Mouse (Mus musculus) neural tube, embryonic 10.5 days (tissue): ENCODE data around the gene Cdc40.

ENCODE experiments used
- DNase-seq: peaks from one replicate; pipeline ENCODE4 v3.0.0-alpha.2; 2017; ENCODE audit warnings: low spot score; ENCODE audit errors: extremely low spot score

Gene Cdc40

DNA sequence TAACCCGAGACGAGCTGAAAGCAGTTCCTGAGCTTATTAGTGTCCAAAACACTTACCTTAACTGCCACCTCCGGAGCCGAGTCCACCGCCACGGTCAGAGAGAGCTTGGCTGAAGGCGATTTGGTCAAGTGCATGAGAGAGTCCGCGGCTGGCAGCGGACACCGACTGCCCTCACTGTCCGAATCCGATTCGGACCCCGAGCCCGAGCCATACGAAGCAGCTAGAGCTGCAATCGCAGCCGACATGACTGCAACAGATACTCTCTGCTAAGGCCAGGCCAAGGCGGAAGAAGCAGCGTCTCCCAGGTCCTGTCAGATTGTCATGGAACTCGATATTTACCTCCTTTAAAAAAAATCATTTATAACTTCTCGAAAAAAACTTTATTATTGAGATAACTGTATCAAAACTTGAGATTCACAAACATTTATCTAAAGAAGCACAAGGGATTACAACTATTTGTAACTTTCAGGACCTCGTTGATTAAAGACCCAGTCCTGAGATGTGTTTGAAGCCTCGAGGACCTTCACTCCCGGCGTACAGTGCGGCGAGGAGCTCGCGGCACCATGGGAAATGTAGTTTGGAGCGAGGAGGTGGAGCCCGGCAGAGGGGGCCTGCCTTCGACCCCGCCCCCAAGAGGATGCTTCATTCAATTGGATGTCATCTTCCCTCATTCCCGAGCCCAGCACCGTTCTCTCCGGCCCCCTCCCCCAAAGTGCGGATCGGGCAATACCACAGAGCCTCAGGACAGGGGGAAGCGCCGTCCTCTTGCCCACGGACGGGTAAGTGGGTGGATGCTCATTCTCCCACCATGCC is at the start of gene Cdc40, which contains the start of gene Wasf1:
Gene Cdc40, minus strand, starts transcription at position 481 of the 813 bp plus-strand sequence.
Gene Wasf1, plus strand, starts transcription at position 645 of the 813 bp plus-strand sequence.
- DNase-seq, result peak; percentile 96

DNA sequence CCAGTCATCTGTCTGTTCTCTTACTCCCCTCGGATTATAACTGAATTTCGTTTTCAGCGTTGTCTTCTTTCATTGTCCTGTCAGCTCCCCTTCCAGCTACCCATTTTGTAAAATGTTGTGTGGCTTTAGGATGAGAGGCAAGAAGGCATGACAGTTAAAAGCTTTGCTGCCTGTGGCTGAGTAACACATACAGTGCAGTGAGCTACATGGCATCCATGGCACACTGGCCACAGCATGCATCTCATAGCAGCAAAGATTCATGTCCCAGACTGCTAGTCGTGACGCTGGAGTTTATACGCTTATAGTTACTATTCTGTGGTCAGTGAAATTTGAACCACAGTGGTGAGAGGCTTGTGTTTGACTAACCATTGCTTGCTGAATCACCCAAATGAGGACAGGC is 36.4 kb upstream of the Cdc40 start:
- no peak for DNase-seq

DNA sequence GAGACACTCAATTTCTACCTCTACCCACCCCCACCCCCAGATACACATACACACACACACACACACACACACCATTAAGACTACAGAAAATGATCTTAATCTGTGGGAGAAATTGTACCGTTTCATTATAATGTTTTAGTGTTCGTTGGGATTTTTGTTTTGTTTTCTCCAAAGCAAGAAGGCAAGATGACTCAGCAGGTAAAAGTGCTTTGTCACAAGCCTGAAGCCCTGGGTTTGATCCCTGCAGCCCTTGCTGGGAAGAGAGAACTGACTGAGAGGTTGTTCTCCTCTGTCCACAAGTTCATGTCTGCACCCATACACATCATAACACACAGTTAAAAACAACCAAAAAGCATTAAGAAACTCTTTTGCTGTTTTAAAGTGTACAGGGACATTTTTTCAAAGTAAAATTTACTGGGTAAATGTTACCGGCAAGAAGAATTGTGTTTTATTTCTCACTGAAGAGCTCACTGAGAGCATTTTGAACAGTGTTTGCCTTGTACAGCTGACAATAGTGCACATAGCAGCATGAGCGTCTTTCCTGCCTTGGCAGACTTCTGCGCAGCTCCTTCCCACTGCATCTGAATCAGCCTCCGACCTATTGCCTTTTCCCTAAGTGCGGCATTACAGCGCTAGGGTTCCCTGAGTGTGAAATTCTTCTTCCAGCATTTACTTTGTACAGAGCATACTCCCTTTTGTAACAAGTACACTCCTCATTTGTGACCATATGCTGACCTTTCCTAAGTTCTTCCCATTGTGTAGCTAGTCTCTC is 35.7 kb upstream of the Cdc40 start:
- no peak for DNase-seq

DNA sequence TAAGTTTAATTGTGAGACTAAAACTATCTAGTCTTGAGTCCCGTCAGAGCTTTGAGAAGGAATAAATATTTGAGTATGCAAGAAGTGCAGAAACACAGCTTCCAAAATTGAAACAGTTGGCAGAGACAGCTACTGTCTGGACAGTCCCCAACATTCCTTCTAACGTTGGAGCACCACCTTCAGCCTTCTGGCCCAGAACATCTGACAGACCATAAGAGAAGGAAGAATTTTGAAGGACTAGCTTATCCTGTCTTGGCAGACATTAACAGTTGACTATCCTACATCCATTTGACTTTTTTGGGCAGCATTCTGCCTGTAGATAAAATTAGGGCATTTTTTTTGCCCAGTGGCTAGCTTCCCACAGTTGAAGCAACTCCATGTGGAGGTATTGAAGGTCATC is 32.1 kb upstream of the Cdc40 start:
- no peak for DNase-seq

DNA sequence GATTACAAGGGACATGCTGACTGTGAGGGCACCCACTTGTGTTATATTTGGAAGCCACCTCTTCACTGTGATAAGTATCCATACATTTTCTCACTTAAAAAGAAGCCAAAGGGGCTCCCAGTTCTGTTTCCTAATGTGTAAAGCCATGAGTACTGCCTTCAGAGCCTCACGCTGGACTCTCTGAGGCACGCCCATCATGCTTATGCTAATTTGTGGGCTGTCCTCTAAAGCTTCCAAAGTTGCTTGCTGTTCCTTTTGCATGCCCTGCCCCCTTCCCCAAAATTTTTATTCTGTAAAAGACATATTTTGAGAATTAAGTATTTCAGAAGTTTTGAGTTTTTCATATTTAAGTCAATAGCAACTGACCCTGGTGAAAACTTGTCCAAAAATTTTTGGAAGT is 27.7 kb upstream of the Cdc40 start:
- no peak for DNase-seq

DNA sequence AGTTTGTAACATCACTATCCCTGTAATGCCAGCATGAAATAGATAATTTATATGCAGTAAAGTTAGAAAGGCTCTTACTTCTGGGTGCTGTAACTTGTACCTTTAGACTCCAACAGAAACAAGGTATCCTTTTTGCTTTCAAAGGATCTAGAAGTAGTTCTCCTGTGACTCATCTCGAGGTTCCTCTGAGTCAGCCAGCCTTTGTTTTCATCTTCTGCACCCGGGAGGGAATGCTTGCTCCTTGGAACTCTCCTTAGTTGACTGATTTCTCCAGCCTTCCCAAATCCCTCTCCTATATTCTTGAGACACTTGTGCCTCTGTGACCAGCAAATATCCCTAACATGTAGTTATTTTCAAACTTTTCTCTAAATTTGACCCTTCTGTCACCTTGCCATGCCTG is 25.5 kb upstream of the Cdc40 start:
- no peak for DNase-seq

DNA sequence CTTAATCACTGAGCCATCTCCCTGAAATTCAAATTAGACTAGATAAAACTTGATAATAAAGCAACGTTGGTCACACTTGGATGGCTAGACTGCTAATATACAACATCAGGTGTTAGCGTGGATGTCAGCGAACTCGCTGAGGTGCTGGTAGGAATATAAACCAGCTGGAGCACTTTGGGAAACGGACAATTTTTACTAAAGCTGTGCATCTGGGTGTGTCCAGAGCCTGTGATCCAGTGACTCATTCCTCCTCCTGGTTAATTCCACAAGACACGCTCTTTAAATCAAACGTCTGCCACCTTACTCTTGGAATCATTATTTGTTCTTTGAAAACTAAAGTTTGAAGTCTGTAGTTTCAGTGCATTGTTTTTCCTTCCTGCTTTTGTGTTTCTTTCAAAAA is 23.7 kb upstream of the Cdc40 start:
- DNase-seq, result no peak

DNA sequence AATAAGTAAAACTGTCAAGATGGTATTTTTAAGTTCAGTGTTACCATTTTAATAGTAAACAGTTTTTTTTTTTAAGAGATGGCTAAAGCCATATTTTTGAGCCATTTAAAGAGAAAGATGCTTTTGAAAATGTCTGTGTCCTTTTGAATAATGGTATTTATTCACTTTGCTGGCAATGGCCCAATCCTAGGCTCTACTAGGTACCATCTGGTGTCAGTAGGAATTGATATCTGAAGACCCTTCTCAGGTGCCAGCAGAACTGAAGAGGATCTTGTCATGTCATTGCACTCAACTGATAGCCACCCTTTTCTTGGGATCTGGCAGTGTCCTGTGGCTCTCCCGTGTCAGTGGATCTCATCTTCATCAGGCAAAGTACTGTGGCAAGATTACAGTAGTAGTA is 23.0 kb upstream of the Cdc40 start:
- DNase-seq, result no peak

DNA sequence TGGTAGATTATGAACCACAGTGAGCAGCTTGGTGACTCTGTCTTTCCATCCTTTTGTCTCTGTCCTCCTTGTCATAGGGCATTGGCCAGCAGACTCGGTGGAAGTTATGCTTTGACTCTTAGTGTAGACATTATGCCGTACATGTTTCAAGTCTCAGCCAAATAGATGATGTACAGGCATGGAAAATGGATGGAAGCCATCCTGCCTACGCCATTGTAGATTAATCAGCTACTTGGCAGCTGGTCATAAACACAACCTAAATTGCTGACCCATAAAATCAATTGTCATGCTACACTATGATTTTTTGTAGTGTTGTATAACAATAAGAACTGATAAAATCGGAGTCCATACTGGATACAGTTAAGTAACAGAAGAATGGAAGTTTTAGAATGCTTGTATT is 18.7 kb upstream of the Cdc40 start:
- no peak for DNase-seq

DNA sequence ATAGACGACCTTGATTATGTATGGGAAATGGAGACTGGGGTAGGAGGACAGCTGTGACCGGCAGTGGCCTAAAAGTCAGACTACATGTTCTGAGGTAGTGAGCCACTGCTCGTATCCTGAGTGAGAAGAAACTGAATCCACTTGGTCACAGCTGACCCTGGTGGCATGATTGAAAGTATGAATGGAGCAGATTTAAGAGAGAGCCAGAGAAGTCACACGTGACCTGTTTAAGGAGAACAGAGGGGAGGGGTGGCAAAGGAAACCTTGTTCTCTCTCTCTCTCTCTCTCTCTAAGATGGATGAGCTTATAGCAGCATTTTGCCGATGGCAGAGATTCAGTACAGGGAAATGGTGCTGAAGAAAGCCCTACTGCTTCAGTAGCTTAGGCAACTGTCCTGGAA is 13.5 kb upstream of the Cdc40 start:
- DNase-seq, result no peak

DNA sequence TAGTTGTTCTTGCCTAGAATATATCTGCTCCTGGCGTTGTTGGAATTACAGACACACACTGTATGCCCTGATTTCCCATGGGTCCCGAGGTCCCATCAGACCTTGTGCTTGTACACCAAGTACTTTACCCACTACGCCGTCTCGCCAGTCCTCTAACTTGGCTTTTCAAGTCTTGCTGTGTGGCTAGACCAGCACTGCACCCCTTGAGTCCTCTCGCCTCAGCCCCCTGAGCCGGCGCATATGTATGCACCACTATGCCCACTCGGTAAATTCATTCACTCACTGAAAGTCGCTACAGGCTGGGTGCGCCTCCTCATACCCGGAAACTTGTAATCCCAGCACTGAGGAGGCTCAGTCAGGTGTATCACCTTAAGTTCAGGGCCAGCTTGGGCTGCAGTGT is 12.7 kb upstream of the Cdc40 start:
- DNase-seq, result no peak

DNA sequence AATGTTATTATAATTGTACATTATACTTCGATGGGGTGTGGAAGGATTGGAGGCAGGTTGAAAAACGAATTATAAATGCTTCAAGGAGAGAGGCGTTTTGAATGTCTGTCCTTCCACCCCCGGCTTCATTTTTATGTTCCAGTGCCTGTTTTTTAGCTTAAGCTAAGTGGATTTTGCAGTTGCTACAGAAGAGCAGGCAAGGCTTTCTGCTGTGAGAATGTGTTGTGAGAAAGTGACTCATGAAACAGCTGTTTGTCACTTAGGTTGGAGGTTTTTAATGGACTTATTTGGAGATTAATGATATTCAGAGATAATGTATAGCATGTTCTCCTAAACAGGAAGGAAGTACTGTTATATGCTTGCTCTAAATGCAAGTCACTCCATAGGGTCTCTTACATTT is 6.0 kb upstream of the Cdc40 start:
- DNase-seq, result no peak

DNA sequence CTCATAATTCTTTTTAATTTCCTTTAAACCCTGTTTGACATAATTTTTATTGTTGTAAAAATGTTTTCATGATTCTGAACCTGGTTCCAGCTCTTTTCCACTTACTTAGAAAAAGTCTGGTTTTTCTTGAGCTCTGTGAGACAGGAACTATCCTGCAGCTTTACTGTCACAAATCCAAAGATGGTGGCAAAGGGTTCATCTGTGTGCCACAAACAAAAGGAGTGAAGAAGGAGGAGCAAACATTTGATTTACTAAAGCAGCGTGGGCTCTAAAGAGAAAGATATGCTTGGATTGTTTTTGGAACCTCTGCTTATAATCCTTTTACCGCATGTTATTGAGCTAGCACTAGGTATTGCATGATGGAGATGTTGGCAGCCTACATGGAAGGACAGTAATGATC is 4.2 kb upstream of the Cdc40 start:
- no peak for DNase-seq

DNA sequence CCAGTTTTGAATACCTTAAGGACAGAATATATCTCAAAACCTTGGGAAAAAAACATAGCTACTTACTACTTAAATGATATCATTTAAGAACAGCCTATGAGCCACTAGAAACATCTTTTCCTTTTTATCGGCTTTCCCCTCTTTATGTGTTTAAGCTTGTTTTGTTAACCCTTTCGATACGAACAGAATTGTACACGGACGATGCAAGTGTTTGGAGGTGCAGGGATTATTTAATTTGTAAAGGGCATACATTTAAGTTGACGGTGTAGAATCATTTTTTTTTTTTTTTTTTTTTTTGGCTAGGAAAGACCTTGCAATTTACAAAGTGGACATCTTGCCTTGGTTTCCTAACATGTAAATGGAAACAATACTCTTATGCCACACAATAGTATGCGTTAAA is 2.3 kb upstream of the Cdc40 start:
- DNase-seq, result no peak

DNA sequence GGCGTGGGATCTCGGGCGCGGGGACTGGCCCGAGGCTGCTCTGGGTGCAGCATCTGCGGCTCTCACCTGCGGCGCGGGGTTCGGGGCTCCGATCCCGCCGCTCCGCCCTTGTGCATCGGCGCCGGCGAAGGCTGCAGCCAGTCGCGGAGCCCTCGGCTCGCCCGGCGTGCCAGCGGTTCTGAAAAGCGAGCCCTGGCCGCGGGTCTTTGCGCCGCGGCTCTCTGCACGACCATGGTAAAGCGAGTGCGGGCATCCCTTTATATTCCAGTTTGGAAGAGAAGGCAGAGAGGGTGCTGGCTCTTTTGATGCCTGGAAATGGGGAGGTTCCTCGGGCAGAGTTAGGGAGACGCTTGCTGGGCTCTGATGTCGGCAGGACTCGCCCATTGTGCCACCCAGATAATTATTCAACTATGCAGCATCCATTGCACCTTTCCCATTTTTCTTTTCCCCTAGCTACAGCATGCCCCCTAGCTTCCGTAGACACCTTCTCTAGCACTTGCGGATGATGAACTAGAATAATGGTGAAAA is 1.2 kb upstream of the Cdc40 start:
- peak; percentile 72 for DNase-seq

DNA sequence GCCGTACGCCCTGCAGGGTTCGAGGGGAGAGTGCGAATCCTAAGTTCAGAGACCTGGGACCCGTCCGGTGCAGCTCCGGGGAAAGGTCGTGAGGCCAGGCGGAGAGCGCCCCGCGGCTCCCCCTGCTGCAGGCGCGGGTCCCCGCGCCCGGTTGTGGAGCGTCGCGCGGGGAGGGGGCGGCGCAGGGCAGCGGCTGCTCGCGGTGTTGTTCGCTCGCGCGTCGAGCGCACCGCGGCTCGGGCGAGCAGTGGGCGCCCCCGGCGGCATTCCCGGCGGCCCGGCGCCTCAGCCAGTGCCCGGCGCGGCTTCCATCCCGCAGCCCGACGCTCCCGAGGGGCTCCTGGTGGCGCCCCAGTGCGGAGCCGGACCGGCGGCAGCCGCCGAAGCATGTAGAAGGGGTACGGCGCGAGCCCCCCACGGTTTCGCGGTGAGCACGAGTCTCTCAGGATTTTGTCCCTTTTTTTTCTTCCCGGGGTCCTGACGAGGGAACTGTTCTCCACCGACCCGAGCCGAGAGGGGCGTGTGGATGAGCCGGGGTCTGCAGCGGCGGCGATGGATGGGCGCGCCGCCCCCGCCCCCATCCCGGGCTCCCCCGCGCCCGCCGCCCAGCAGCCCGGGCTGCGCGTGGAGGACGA is 650 bp upstream of the Cdc40 start:
- no peak for DNase-seq

DNA sequence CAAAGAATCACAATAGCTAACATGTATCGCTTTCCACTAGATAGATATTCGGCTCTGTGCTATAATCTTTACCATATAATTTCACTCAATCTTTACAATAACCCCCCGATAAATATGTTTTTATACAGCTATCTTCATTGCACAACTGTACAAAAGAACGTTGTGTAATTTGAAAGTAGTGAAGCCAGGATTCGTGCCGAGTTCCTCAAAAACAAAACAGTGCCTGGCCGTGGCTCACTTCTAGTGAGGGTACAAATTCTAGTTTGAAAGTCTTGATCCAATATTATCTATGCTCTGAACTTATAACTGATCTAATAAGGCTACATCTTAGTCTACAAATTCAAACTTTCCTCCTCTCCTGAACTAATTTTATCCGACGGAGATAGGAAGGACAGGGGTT is 778 bp downstream of the Cdc40 start:
- DNase-seq, result no peak

DNA sequence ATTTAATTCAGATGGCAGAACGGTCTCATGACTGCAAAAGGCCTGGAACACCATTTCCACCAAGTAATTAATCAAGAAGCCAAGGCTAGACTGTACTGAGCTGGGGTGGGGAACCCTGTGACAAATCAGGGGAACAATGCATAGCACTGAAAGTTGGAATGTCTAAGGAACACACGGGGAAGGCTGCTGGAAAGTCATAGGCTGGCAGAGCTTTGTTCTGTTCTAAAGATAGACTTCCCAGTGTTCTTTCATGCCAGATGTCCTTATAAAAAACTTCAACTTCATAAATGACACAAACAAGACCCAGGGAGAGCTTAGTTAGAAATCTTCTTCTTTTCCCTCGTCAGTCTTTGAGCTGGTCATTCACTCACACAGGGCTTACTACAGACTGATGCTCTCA is 1.9 kb downstream of the Cdc40 start:
- DNase-seq, result no peak

DNA sequence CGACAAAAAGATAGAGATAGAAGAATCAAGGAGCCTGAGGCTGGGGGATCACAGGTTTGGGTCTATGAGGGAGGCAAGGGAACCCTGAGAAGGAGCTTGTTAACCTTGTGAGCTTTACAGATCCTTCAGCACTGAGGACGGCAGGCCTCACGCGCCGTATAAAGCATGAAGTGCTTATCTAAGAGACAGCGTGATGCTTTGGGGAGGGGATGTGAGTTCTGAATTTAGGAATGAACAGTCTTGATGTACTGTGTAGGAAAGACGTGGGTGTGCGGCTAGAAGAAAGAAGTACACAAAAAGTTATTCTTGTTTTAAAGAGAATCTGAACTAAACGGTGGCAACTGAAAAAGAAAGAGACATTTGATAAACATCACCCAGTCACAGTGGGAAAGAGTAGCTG is 3.1 kb downstream of the Cdc40 start:
- no peak for DNase-seq

DNA sequence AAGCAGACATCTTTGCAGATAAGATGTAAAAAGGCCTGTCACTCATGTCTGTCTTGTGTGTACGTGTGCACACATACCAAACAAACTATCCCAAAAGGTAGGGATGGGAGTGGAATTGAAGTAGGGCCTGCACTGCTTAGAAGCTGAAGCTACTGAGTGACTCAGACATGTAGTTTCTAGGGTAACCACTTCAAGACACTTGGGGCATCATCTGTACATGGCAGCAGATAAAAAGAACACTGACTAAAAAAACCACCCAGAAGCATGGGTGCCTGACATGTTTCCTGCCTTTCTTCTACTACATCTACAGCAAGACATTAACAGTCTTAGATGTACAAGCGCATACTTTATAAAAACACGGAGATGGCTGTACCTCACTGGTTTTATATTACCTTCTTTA is 4.9 kb downstream of the Cdc40 start:
- no peak for DNase-seq

DNA sequence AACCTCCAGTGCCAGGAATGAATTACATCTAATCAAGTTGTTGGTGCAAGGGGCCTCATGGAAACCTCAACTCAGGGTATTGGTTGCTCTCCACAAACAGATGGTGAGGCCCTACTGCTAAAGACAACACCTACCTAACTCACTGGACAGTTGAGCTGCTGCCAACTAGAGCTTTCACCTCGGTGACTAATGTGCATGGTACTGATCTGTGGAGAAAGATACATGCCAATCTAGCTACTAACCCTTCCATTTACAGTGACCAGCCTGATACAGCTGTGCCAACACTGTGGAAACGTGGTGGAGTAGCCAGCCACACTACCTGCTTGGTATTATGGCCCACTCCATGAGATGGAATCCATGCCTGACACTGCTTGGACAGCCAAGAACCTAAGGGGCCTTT is 11.1 kb downstream of the Cdc40 start:
- no peak for DNase-seq

DNA sequence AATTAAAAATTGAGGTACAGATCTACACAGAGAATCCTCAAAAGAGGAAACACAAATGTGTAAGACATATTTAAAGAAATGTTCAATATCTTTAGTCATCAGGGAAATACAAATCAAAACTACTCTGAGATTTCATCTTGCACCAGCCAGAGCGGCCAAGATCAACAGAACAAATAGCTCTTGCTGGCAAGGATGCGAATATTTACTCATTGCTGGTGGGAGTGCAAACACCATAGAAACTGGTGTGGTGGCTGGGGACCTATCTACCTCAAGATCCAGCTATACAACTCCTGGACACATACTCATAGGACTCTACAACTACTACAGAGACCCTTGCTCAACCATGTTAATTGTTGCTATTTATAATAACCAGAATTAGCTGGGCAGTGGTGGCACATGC is 11.8 kb downstream of the Cdc40 start:
- no peak for DNase-seq
